Mouse (Mus musculus) midbrain, embryonic 14.5 days (tissue): ENCODE measurements around the gene Syt5. TPM values are rescaled to one million over a fixed set of nuclear protein-coding genes. Genes with fewer than 3 reads are reported as not detected.
"Not testable (repeated sequence)": the region's sequence is repeated elsewhere in the genome, so short reads cannot be mapped to it uniquely, and the experiment has no call there.

Source experiments
- ATAC-seq: fragments of 200-750 bp; cut with Nextera tagmentation; 2 replicates; pipeline ENCODE4 v1.8.0; 2017; ENCODE audit warnings: moderate number of reproducible peaks, moderate library complexity; ENCODE audit not compliant: low FRiP score, low TSS enrichment
- DNase-seq: peaks from one replicate; pipeline ENCODE4 v3.0.0-alpha.2; 2015
- H3K27ac ChIP-seq: fragments of 300-500 bp; sonication (generic); replicated peaks from 2 replicates; pipeline ENCODE4 v1.5.1; 2014; ENCODE audit warnings: mild to moderate bottlenecking, low read depth, low read length, moderate library complexity
- H3K27me3 ChIP-seq: fragments of 300-500 bp; sonication (generic); 2 replicates; pipeline ENCODE4 v1.6.1; 2014; ENCODE audit warnings: low read length, control low read depth, mixed read lengths; ENCODE audit not compliant: control insufficient read depth, insufficient read depth
- H3K36me3 ChIP-seq: fragments of 300-500 bp; sonication (generic); 2 replicates; pipeline ENCODE4 v1.6.1; 2014; ENCODE audit warnings: low read length, control low read depth; ENCODE audit not compliant: control insufficient read depth, insufficient read depth
- H3K4me1 ChIP-seq: fragments of 300-500 bp; sonication (generic); 2 replicates; pipeline ENCODE4 v1.6.1; 2014; ENCODE audit warnings: mild to moderate bottlenecking, antibody characterized with exemption, low read length, control low read depth; ENCODE audit not compliant: control insufficient read depth, insufficient read depth
- H3K4me2 ChIP-seq: fragments of 300-500 bp; sonication (generic); 2 replicates; pipeline ENCODE4 v1.6.1; 2014; ENCODE audit warnings: mild to moderate bottlenecking, low read length, moderate library complexity
- H3K4me3 ChIP-seq: fragments of 300-500 bp; sonication (generic); replicated peaks from 2 replicates; pipeline ENCODE4 v1.5.1; 2014; ENCODE audit warnings: low read depth, low read length
- H3K9ac ChIP-seq: fragments of 300-500 bp; sonication (generic); replicated peaks from 2 replicates; pipeline ENCODE4 v1.6.1; 2014; ENCODE audit warnings: mild to moderate bottlenecking, low read length, moderate library complexity
- H3K9me3 ChIP-seq: fragments of 300-500 bp; sonication (generic); 2 replicates; pipeline ENCODE4 v1.6.1; 2016; ENCODE audit warnings: low read length, control low read depth, mixed read lengths; ENCODE audit not compliant: control insufficient read depth
- WGBS: fragments of 180-500 bp; shearing (Covaris S2); extraction: QIAGEN DNeasy Blood & Tissue Kit; methylation state at CpG from one replicate; pipeline ENCODE4 v1.1.7; 2014; 5-methylcytosine and 5-hydroxymethylcytosine counted together
- polyA plus RNA-seq: library from polyadenylated mRNA; unstranded; fragments of >200 nt; fragmentation: Nextera tagmentation; extraction: Ambion mirVana; gene quantifications from 2 replicates; pipeline ENCODE4 v1.2.1, GENCODE M21; 2014

The Syt5 gene
- polyA plus RNA-seq, 1 experiment from 2014 or later, result 106 TPM

DNA sequence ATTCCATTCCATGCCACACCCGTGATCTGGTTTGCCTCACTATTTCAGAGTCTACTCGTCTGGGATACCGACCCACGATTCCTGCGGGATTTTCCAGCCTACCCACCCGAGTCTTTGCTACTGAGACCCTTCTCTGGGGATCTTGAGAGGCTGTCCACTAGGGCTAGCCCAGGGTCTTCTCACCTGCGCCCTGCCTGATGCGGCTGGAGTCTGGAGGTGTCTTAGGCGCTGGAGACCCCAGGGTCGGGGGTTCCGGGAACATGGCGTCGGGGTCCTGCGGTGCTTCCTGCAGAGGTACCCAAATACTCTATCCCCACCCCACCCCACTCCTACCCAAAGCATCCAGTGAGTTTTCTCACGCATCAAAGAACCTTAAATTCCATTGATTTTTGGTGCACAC lies 1.3 kb downstream of the Syt5 start:
- Histone ChIP-seq H3K36me3 (peaks cover 19% of the 10 kb centered on the region), H3K4me1 (peaks cover 11% of the 10 kb centered on the region), H3K9me3 (no peaks in the 10 kb centered on the region), H3K4me2 (peak overlapping the region; percentile 82), H3K4me3 (peak overlapping the region; percentile 59), H3K9ac (peak overlapping the region; percentile 71), H3K27me3 (no peaks in the 10 kb centered on the region), H3K27ac (peak overlapping the region; percentile 94)
- WGBS, result 64% methylated on average over 15 of the region's 15 CpGs
- DNase-seq (no peak), ATAC-seq (peak; percentile 28; the same call in 1 of the 2 replicates)

DNA sequence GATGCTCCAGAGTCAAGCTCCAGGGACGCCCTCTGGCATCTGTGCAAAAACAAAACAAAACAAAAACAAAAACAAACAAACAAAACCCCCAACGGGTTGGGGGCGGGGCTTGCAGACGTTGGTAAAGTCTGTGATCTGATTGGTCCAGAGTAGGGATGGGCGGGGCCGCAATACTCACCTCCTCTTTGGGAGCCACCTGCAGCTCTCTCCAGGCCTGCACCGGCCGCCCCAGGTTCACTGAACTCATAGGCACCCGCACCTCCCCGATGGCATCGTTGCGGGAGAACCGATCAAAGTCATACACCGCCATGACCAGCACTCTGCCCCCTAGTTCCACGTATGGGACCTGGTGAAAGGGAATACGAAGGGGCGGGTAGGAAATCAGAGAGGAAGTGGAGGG lies 5.3 kb downstream of the Syt5 start:
- peaks cover 11% of the 10 kb centered on the region for H3K4me1 ChIP-seq
- no peak overlapping the region for H3K4me3 ChIP-seq
- no peak overlapping the region for H3K4me2 ChIP-seq
- H3K27me3 ChIP-seq, result no peaks in the 10 kb centered on the region
- H3K9ac ChIP-seq, result no peak overlapping the region
- DNase-seq (no peak), ATAC-seq (no peak)
- H3K36me3 ChIP-seq, result peaks cover 41% of the 10 kb centered on the region
- no peak overlapping the region for H3K27ac ChIP-seq
- H3K9me3 ChIP-seq, result no peaks in the 10 kb centered on the region
- WGBS, result 40% methylated on average over 17 of the region's 17 CpGs

DNA sequence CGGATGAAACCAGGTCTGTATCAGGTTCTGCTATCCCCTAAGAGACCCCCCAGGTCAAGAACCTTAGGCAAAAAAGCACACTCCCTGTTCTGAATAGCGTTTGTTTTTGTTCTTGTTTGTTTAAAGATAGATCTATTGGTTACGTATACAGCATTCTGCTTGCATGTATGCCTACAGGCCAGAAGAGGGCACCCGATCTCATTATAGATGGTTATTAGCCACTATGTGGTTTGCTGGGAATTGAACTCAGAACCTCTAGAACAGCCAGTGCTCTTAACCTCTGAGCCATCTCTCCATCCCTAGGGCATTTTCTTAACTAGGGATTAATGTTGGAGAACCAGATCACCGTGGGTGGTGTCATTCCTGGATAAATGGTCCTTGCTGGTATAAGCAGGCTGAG lies 6.0 kb downstream of the Syt5 start:
- Histone ChIP-seq H3K36me3 (peaks cover 41% of the 10 kb centered on the region), H3K27me3 (no peaks in the 10 kb centered on the region), H3K4me1 (peaks cover 11% of the 10 kb centered on the region), H3K27ac (no peak overlapping the region), H3K4me3 (no peak overlapping the region), H3K9ac (no peak overlapping the region), H3K4me2 (no peak overlapping the region), H3K9me3 (no peaks in the 10 kb centered on the region)
- DNase-seq (no peak), ATAC-seq (no peak)
- 70% methylated on average over 5 of the region's 5 CpGs for WGBS

DNA sequence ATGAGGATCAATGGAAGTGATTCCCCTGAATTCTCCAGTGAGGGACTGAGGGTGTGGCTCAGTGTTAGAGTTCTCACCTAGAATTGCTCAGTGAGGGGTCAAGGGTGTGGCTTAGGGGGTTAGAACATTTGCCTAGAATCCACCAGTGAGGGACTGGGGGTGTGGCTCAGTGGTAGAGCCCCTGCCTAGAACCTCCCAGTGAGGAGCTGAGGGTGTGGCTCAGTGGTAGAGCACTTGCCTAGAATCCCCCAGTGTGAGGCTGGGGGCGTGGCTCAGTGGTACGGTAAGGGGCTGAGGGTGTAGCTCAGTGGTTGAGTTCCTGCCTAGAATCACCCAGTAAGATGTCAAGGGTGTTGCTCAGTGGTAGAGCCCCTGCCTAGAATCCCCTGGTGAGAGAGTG lies 8.3 kb downstream of the Syt5 start:
- H3K9ac ChIP-seq, result no peak overlapping the region
- DNase-seq (no peak), ATAC-seq (no peak)
- no peak overlapping the region for H3K27ac ChIP-seq
- no peaks in the 10 kb centered on the region for H3K9me3 ChIP-seq
- H3K4me2 ChIP-seq, result no peak overlapping the region
- 89% methylated on average over 2 of the region's 2 CpGs for WGBS
- no peaks in the 10 kb centered on the region for H3K27me3 ChIP-seq
- no peak overlapping the region for H3K4me3 ChIP-seq
- H3K4me1 ChIP-seq, result no peaks in the 10 kb centered on the region
- H3K36me3 ChIP-seq, result peaks cover 41% of the 10 kb centered on the region

DNA sequence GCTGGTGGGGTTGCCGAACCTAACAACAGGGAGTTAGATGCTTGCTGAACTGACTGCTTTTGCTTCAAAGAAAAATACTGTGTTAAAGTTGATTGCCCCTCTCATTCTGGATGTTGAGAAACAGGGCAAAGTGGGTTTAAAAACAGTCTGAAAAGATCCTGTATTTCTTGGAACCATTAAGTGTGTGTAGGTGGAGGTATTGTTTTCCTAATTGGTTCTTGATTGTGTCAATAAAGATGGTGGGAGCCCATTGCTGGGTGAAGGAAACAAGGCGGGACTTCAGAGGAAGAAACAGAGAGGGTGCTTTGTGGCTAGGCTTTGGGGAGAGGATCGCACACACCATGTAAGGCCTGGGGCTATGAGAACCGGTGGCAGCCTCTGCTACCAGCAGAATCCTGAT lies 10.2 kb downstream of the Syt5 start:
- Histone ChIP-seq H3K27ac (no peak overlapping the region), H3K4me2 (no peak overlapping the region), H3K36me3 (peaks cover 33% of the 10 kb centered on the region), H3K4me1 (no peaks in the 10 kb centered on the region), H3K9me3 (no peaks in the 10 kb centered on the region), H3K27me3 (peaks cover under 1% of the 10 kb centered on the region; the same call in 1 of the 2 replicates), H3K9ac (no peak overlapping the region), H3K4me3 (no peak overlapping the region)
- ATAC-seq, result no peak
- DNase-seq, result no peak
- WGBS, result 55% methylated on average over 4 of the region's 4 CpGs

DNA sequence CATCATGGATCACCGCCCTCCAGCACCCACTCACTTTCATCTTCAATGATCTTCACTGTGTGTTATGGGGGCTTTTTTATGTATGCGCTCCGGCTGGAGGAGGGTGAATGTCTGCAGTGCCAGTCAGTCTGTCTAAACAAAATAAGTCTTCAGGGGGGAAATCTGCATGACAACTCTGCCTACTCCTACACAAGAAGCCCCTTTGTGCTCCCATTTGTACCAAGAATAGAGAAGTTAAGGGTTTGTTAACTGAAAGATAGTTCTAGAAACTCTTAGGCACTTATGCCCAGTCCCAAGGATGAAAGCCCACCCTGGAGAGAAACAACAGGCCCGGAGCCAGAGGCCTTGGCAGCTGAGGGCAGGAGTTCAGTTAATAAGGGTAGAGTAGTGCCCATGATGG lies 11.0 kb downstream of the Syt5 start:
- H3K9ac ChIP-seq, result no peak overlapping the region
- H3K4me2 ChIP-seq, result no peak overlapping the region
- peaks cover 4% of the 10 kb centered on the region; the same call in 1 of the 2 replicates for H3K27me3 ChIP-seq
- no peak overlapping the region for H3K4me3 ChIP-seq
- no peaks in the 10 kb centered on the region for H3K9me3 ChIP-seq
- H3K4me1 ChIP-seq, result no peaks in the 10 kb centered on the region
- peaks cover 25% of the 10 kb centered on the region for H3K36me3 ChIP-seq
- no peak overlapping the region for H3K27ac ChIP-seq
- DNase-seq, result no peak
- no peak for ATAC-seq
- 86% methylated on average over 4 of the region's 4 CpGs for WGBS

DNA sequence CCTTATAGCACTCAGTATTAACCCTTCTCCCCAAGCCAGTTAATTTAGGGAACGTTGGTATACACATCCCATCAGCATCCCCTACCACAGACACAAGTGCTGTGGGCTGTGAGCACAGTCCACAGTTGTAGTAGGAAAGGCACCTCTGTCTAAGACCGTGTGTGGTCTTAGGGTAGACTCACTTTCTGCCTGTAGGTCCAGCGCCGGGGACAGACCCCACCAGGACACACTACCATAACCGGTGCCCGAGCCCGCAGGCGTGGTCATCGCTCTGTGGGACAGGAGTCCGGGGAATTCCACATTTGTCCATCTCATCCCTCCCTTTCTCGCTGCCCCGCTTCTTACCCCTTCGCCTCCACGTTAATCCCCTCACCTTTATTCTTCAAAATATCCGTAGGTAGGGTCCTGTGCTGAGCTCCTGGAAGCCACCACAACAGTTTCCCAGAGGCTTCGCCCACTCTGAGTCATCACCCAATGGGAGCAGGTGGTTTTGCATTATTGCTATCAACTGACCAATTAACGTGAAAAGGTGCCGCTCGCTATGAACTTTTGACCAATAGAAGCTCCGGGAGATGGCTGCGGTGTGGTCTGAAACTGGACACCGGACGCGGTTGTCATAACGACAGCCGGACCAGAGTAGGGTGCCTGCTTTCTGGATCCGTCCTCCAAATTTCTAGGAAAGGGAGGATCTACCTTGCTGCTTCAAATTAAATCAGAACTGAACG lies 15.2 kb downstream of the Syt5 start, which contains the start of gene Dnaaf3:
Dnaaf3 (minus strand) TSS at position 449 of the 725 bp plus-strand sequence.
- Histone ChIP-seq H3K36me3 (no peaks in the 10 kb centered on the region), H3K4me2 (peak within 1 kb of the TSS; percentile 50), H3K9ac (no peak within 1 kb of the TSS), H3K4me3 (peak within 1 kb of the TSS; percentile 21), H3K4me1 (no peaks in the 10 kb centered on the region), H3K27me3 (peaks cover 4% of the 10 kb centered on the region; the same call in 1 of the 2 replicates), H3K27ac (no peak within 1 kb of the TSS), H3K9me3 (no peaks in the 10 kb centered on the region)
- under 1% methylated on average over 28 of the region's 28 CpGs for WGBS
- peak; percentile 63 for ATAC-seq
- DNase-seq, result peak; percentile 72

DNA sequence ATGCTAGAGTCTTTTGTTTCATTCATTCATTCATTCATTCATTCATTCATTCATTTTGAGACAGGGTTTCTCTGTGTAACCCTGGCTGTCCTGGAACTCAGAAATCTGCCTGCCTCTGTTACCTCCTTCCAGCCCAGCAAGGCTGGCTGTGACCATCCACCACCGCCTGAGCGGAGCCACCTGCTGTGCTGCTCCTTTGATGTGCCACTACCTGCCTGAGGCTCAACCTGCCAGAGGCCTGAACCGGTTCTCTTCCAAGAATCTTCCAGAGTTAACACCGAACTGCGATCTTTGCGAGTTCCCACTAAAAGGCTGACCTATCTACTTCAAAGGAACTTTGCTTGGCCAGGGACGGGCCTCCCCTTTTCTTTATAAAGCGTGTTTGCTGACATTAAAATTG lies 17.2 kb downstream of the Syt5 start:
- H3K36me3 ChIP-seq, H3K4me2 ChIP-seq, H3K27ac ChIP-seq, H3K27me3 ChIP-seq, DNase-seq, H3K4me1 ChIP-seq, H3K4me3 ChIP-seq, H3K9ac ChIP-seq, ATAC-seq, H3K9me3 ChIP-seq: not testable (repeated sequence)
- WGBS, result 48% methylated on average over 8 of the region's 8 CpGs

DNA sequence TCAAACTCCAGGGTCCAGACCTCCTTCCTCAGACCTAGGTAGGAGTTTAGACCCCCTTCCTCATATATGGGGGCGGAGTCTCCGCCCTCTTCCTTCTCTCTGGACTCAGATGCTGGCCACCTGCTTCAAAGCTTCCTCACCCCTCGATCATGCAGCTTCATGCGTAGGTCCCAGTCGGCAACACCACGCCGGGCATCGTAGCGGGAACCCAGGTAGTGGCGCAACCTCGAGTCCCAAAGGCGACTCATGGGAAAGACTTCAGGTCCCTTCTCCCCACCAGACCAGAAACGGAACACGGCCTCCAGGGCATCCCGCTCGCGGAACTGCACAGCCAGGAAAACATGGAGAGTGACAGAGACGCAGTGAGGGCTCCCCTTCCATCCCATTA lies 20.0 kb downstream of the Syt5 start:
- Histone ChIP-seq H3K4me3 (no peak overlapping the region), H3K36me3 (no peaks in the 10 kb centered on the region), H3K27ac (no peak overlapping the region), H3K9ac (peak overlapping the region; percentile 9; the same call in 1 of the 2 replicates), H3K27me3 (peaks cover 4% of the 10 kb centered on the region; the same call in 1 of the 2 replicates), H3K4me2 (peak overlapping the region; percentile 58; the same call in 1 of the 2 replicates), H3K9me3 (no peaks in the 10 kb centered on the region), H3K4me1 (peaks cover 8% of the 10 kb centered on the region; the same call in 1 of the 2 replicates)
- DNase-seq (no peak), ATAC-seq (no peak)
- WGBS, result 43% methylated on average over 18 of the region's 18 CpGs
